In genomic region chr3:133230427-133230826, GRCm38 (mm10) we compare ENCODE assay signal across 27 mouse cellular contexts. TPM values are rescaled to one million over a fixed set of nuclear protein-coding genes. Genes with fewer than 3 reads are reported as not detected.
A peak's percentile ranks its signal among the peaks of the same experiment; 100 is the strongest.
DNase-seq lines count a peak whose midpoint lies in the region; ATAC-seq and TF ChIP-seq lines count a peak whose summit lies in the region.
"Had no signal": no experiment of that assay in that cellular context is flagged by ENCODE, and none has a peak within 500 bp of the region (broad histone marks: within the 10 kb centered on the region; RNA-seq: fewer than 3 reads in every experiment).

No protein-coding gene starts in this region.

- H3K79me2 ChIP-seq in CH12.LX (replicated peaks; ENCODE audit: control insufficient read depth, extremely low read depth, insufficient read depth, poor library complexity, severe bottlenecking), result no peaks in the 10 kb centered on the region

- no peaks in the 10 kb centered on the region for H3K36me3 ChIP-seq in kidney, adult 2 months (ENCODE audit: control insufficient read depth, insufficient read depth, low read length)
- no peaks in the 10 kb centered on the region for H3K36me3 ChIP-seq in kidney, embryonic 16.5 days (ENCODE audit: insufficient read depth, low read length)
- no peaks in the 10 kb centered on the region for H3K36me3 ChIP-seq in CH12.LX (replicated peaks in 1 of 2; ENCODE audit: control insufficient read depth in 1 of 2, insufficient read depth in 1 of 2, low read length in 1 of 2)
- no peaks in the 10 kb centered on the region for H3K36me3 ChIP-seq in intestine, postnatal 0 days (ENCODE audit: control insufficient read depth, insufficient read depth)
- H3K36me3 ChIP-seq in hindbrain, postnatal 0 days (ENCODE audit: insufficient read depth, low read length), result no peaks in the 10 kb centered on the region
- H3K36me3 ChIP-seq: embryonic facial prominence, embryonic 10.5 days; embryonic facial prominence, embryonic 12.5 days; forebrain, embryonic 15.5 days; G1E had no signal

- TF ChIP-seq POLR2A in kidney, adult 2 months (IDR thresholded peaks at IDR 0.05; ENCODE audit: low read depth, low read length), result no peak
- no peak for TF ChIP-seq POLR2A in CH12.LX (IDR thresholded peaks at IDR 0.05; ENCODE audit: low read depth, low read length)

- H3K4me1 ChIP-seq in kidney, adult 2 months (ENCODE audit: control insufficient read depth, insufficient read depth, low read length), result peaks cover 31% of the 10 kb centered on the region
- peaks cover 29% of the 10 kb centered on the region for H3K4me1 ChIP-seq in kidney, embryonic 16.5 days (ENCODE audit: insufficient read depth, low read length)
- H3K4me1 ChIP-seq in CH12.LX (ENCODE audit: control insufficient read depth in 1 of 2, insufficient read depth in 2 of 2), result peaks cover 19 to 54% of the 10 kb centered on the region in 2 experiments
- H3K4me1 ChIP-seq in intestine, postnatal 0 days (replicated peaks; ENCODE audit: control insufficient read depth, insufficient read depth, low read length), result no peaks in the 10 kb centered on the region; the same call in 1 of the 2 replicates
- H3K4me1 ChIP-seq in hindbrain, postnatal 0 days (ENCODE audit: insufficient read depth, low read length), result no peaks in the 10 kb centered on the region
- H3K4me1 ChIP-seq: forebrain, embryonic 13.5 days; forebrain, embryonic 15.5 days had no signal

- TF ChIP-seq EP300 in CH12.LX (IDR thresholded peaks at IDR 0.05; ENCODE audit: low read length), result no peak

- H3K4me3 ChIP-seq in kidney, adult 2 months (ENCODE audit: insufficient read depth, low read depth, low read length), result no peak overlapping the region
- H3K4me3 ChIP-seq in kidney, embryonic 16.5 days (ENCODE audit: low read length), result no peak overlapping the region
- H3K4me3 ChIP-seq in CH12.LX (replicated peaks in 1 of 3; ENCODE audit: low read depth in 2 of 3, low read length in 2 of 3, poor library complexity in 1 of 3), result no peak overlapping the region
- no peak overlapping the region for H3K4me3 ChIP-seq in intestine, postnatal 0 days (ENCODE audit: low read depth, low read length)
- no peak overlapping the region for H3K4me3 ChIP-seq in hindbrain, postnatal 0 days (ENCODE audit: low read length)
- H3K4me3 ChIP-seq: embryonic facial prominence, embryonic 10.5 days; embryonic facial prominence, embryonic 12.5 days; forebrain, embryonic 13.5 days; forebrain, embryonic 15.5 days had no signal

- TF ChIP-seq RAD21 in CH12.LX (IDR thresholded peaks at IDR 0.05; ENCODE audit: low read depth, low read length), result no peak

- no peak for TF ChIP-seq CTCF in kidney, adult 2 months (conservative IDR thresholded peaks at IDR 0.05; ENCODE audit: insufficient read depth, insufficient read length, low read depth, low read length)
- TF ChIP-seq CTCF in CH12.LX (conservative IDR thresholded peaks at IDR 0.05 in 1 of 2, IDR thresholded peaks at IDR 0.05 in 1 of 2; ENCODE audit: low read depth in 2 of 2, low read length in 2 of 2), result no peak
- no peak for TF ChIP-seq CTCF in intestine, postnatal 0 days (IDR thresholded peaks at IDR 0.05; ENCODE audit: low read depth)
- no peak for TF ChIP-seq CTCF in hindbrain, postnatal 0 days (IDR thresholded peaks at IDR 0.05; ENCODE audit: low read depth)

- peak overlapping the region; percentile 84 for H3K27ac ChIP-seq in kidney, adult 2 months (ENCODE audit: insufficient read depth, low read depth, low read length)
- H3K27ac ChIP-seq in kidney, embryonic 16.5 days (ENCODE audit: low read length), result peak overlapping the region; percentile 35; the same call in 1 of the 2 replicates
- H3K27ac ChIP-seq in CH12.LX (ENCODE audit: insufficient read depth, low read depth), result no peak overlapping the region
- no peak overlapping the region; the same call in 1 of the 2 replicates for H3K27ac ChIP-seq in intestine, postnatal 0 days (ENCODE audit: low read depth, low read length)
- H3K27ac ChIP-seq in hindbrain, postnatal 0 days, result no peak overlapping the region
- H3K27ac ChIP-seq: embryonic facial prominence, embryonic 10.5 days; embryonic facial prominence, embryonic 12.5 days; forebrain, embryonic 13.5 days; forebrain, embryonic 15.5 days had no signal

- no peaks in the 10 kb centered on the region for H3K27me3 ChIP-seq in kidney, adult 2 months (replicated peaks; ENCODE audit: control insufficient read depth, insufficient read depth, low read length)
- no peaks in the 10 kb centered on the region for H3K27me3 ChIP-seq in kidney, embryonic 16.5 days (ENCODE audit: insufficient read depth, low read length)
- no peaks in the 10 kb centered on the region for H3K27me3 ChIP-seq in CH12.LX (replicated peaks)
- no peaks in the 10 kb centered on the region for H3K27me3 ChIP-seq in intestine, postnatal 0 days (replicated peaks; ENCODE audit: control insufficient read depth, insufficient read depth, low read length)
- no peaks in the 10 kb centered on the region for H3K27me3 ChIP-seq in hindbrain, postnatal 0 days (ENCODE audit: insufficient read depth, low read length)
- H3K27me3 ChIP-seq: embryonic facial prominence, embryonic 12.5 days; forebrain, embryonic 13.5 days; forebrain, embryonic 15.5 days had no signal

- in situ Hi-C loops in CH12.LX (cut with MboI; ENCODE audit: low pct_ligation_motif_present, low pct_unique_long_range_greater_than_20kb, low sequenced_read_pairs), result no loop called here

- no peaks in the 10 kb centered on the region for H3K9me3 ChIP-seq in kidney, embryonic 16.5 days (ENCODE audit: low read length)
- no peaks in the 10 kb centered on the region for H3K9me3 ChIP-seq in CH12.LX (replicated peaks; ENCODE audit: low read length)
- H3K9me3 ChIP-seq in intestine, postnatal 0 days (ENCODE audit: control insufficient read depth), result no peaks in the 10 kb centered on the region
- no peaks in the 10 kb centered on the region for H3K9me3 ChIP-seq in hindbrain, postnatal 0 days (ENCODE audit: low read length)
- H3K9me3 ChIP-seq: embryonic facial prominence, embryonic 10.5 days; embryonic facial prominence, embryonic 12.5 days; forebrain, embryonic 13.5 days; forebrain, embryonic 15.5 days; G1E had no signal

- no peak for ATAC-seq in kidney, embryonic 16.5 days (ENCODE audit: low FRiP score, low TSS enrichment)
- no peak for ATAC-seq in intestine, postnatal 0 days
- no peak for ATAC-seq in hindbrain, postnatal 0 days
- ATAC-seq: activated CD4-positive, CD25-positive, alpha-beta regulatory T cell, adult 4 months; forebrain, embryonic 13.5 days; forebrain, embryonic 15.5 days; Patski had no signal

- dilution Hi-C loops in CH12.LX (cut with MboI; ENCODE audit: extremely low pct_ligation_motif_present, extremely low pct_unique_long_range_greater_than_20kb, low sequenced_read_pairs), result no loop called here

- DNase-seq in kidney, adult 2 months, result peak; percentile 51
- no peak for DNase-seq in kidney, postnatal 14 days
- DNase-seq in kidney, adult 18-20 months, result no peak
- DNase-seq in CH12.LX (ENCODE audit: extremely low read depth), result no peak
- DNase-seq in hindbrain, postnatal 0 days (ENCODE audit: low spot score), result no peak
- DNase-seq in gastrocnemius, adult 18-20 months (ENCODE audit: low spot score), result no peak
- DNase-seq: adrenal gland, adult 8-10 months; adrenal gland, postnatal 14 days; cerebellum, adult 11-12 months; cerebellum, adult 2 months; cerebellum, adult 9-10 months; cerebellum, postnatal 10 days; cerebellum, postnatal 25 days had no signal

- no peak overlapping the region for H3K9ac ChIP-seq in kidney, embryonic 16.5 days (replicated peaks; ENCODE audit: low read length)
- H3K9ac ChIP-seq in CH12.LX (ENCODE audit: insufficient read depth, low read depth), result no peak overlapping the region
- H3K9ac ChIP-seq in intestine, postnatal 0 days (ENCODE audit: low read depth, low read length), result no peak overlapping the region
- no peak overlapping the region for H3K9ac ChIP-seq in hindbrain, postnatal 0 days (replicated peaks; ENCODE audit: low read length)
- H3K9ac ChIP-seq: embryonic facial prominence, embryonic 12.5 days; forebrain, embryonic 13.5 days; forebrain, embryonic 15.5 days had no signal

- 26% methylated on average over 2 of the region's 2 CpGs for WGBS in kidney, adult 2 months
- WGBS in kidney, embryonic 16.5 days, result 54% methylated on average over 2 of the region's 2 CpGs
- WGBS in intestine, postnatal 0 days, result 24% methylated on average over 2 of the region's 2 CpGs
- WGBS in hindbrain, postnatal 0 days, result 80% methylated on average over 2 of the region's 2 CpGs

- no peak overlapping the region; the same call in 1 of the 2 replicates for H3K4me2 ChIP-seq in kidney, embryonic 16.5 days (replicated peaks; ENCODE audit: low read depth, low read length)
- H3K4me2 ChIP-seq in CH12.LX (ENCODE audit: insufficient read depth, low read depth, poor library complexity, severe bottlenecking), result no peak overlapping the region
- peak overlapping the region; percentile 17; the same call in 1 of the 2 replicates for H3K4me2 ChIP-seq in intestine, postnatal 0 days (replicated peaks; ENCODE audit: low read depth)
- H3K4me2 ChIP-seq in hindbrain, postnatal 0 days (ENCODE audit: low read depth, low read length), result no peak overlapping the region
- H3K4me2 ChIP-seq: embryonic facial prominence, embryonic 12.5 days; forebrain, embryonic 13.5 days; forebrain, embryonic 15.5 days had no signal

TF ChIP-seq in CH12.LX, 34 proteins besides CTCF, POLR2A, EP300 and RAD21:
- TF ChIP-seq ZMIZ1 (IDR thresholded peaks at IDR 0.05; ENCODE audit: low read depth, low read length) (no peak), ELF1 (IDR thresholded peaks at IDR 0.05; ENCODE audit: low read depth, low read length) (peak; percentile 80)

RNA-seq across cellular contexts. Expression of gene Arhgef38, which starts 4.3 kb away (rescaled TPM):
- polyA plus RNA-seq in kidney, adult 2 months (2012; rRNA removed), result 1.5 and 1.7 TPM in 2 replicates
- 6.5 and 8.2 TPM in 2 replicates for polyA plus RNA-seq in kidney, embryonic 16.5 days (2015; fragmentation: Nextera tagmentation; extraction: Ambion mirVana)
- total RNA-seq in CH12.LX (2012; rRNA removed) (0.17 TPM in 1 of 2 replicates, not detected in the other), CH12.LX (2014; rRNA removed) (not detected in 2 replicates)
- not detected in 2 replicates for polyA plus RNA-seq in CH12.LX (2012; ENCODE audit: insufficient read length, low read depth)
- 1.1 TPM in 2 replicates for polyA plus RNA-seq in intestine, postnatal 0 days (2015; fragmentation: Nextera tagmentation; extraction: Ambion mirVana)
- total RNA-seq in hindbrain, postnatal 0 days (2014; rRNA removed), result 2.0 TPM in 1 of 2 replicates, not detected in the other
- 0.05 and 0.08 TPM in 2 replicates for polyA plus RNA-seq in hindbrain, postnatal 0 days (2015; fragmentation: Nextera tagmentation; extraction: Ambion mirVana)
- total RNA-seq in gastrocnemius, adult 18-20 months (2021), result not detected
- total RNA-seq: adrenal gland, adult 18-20 months; adrenal gland, adult 8-10 months; adrenal gland, postnatal 14 days; adrenal gland, postnatal 36 days had no signal
- polyA plus RNA-seq: activated CD4-positive, CD25-positive, alpha-beta regulatory T cell, adult 4 months; C2C12; cortical plate, adult 2 months; forebrain, embryonic 11.5 days; forebrain, embryonic 13.5 days; forebrain, embryonic 15.5 days; G1E had no signal

Comparison
In these comparisons a context has a peak if more than half of its experiments do, and no peak if none do; other contexts are left out.
1. H3K27ac ChIP-seq: peak in kidney, adult 2 months (single experiment) and kidney, embryonic 16.5 days (single experiment); none in CH12.LX (single experiment), intestine, postnatal 0 days (single experiment) and hindbrain, postnatal 0 days (single experiment).